Mouse (Mus musculus) spleen, postnatal 10 days (tissue): ENCODE data around the gene Rps10.
A peak's percentile ranks its signal among the peaks of the same experiment; 100 is the strongest.

Experiments used
- DNase-seq, 2 experiments: peaks; one replicate each; pipeline ENCODE4 v3.0.0; 2021 to 2022; ENCODE audit warnings: low spot score in 2 of 2

The Rps10 gene

GRCm38 (mm10) chr17:27611994-27612393 is 24.5 kb downstream of the Rps10 start:
- no peak for DNase-seq

- no peak for DNase-seq
Observed at GRCm38 (mm10) chr17:27611519-27611884, 25.0 kb downstream of the Rps10 start.

- no peak for DNase-seq
Observed at GRCm38 (mm10) chr17:27610679-27611518, 25.6 kb downstream of the Rps10 start.

- no peak for DNase-seq
Observed at GRCm38 (mm10) chr17:27609576-27609975, 26.9 kb downstream of the Rps10 start.

- DNase-seq: peak in 1 of 2 experiments; percentile 64
Observed at GRCm38 (mm10) chr17:27603522-27604234, 32.8 kb downstream of the Rps10 start.

GRCm38 (mm10) chr17:27603036-27603435 is 33.4 kb downstream of the Rps10 start:
- DNase-seq: no peak

GRCm38 (mm10) chr17:27600869-27601268 is 35.6 kb downstream of the Rps10 start:
- DNase-seq: no peak

- no peak for DNase-seq
Observed at GRCm38 (mm10) chr17:27600286-27600685, 36.2 kb downstream of the Rps10 start.

GRCm38 (mm10) chr17:27596376-27597190 is 39.9 kb downstream of the Rps10 start:
- DNase-seq: no peak

- DNase-seq: no peak
Observed at GRCm38 (mm10) chr17:27595659-27596375, 40.7 kb downstream of the Rps10 start.

GRCm38 (mm10) chr17:27592565-27592910 is 43.9 kb downstream of the Rps10 start:
- DNase-seq: no peak

- no peak for DNase-seq
Observed at GRCm38 (mm10) chr17:27591826-27592564, 44.5 kb downstream of the Rps10 start.

- DNase-seq: no peak
Observed at GRCm38 (mm10) chr17:27588231-27588630, 48.2 kb downstream of the Rps10 start.

GRCm38 (mm10) chr17:27587252-27587651 is 49.2 kb downstream of the Rps10 start:
- no peak for DNase-seq

- DNase-seq: no peak
Observed at GRCm38 (mm10) chr17:27586661-27587060, 49.8 kb downstream of the Rps10 start.

- no peak for DNase-seq
Observed at GRCm38 (mm10) chr17:27583185-27583894, 53.1 kb downstream of the Rps10 start.
